Mouse (Mus musculus) stomach, embryonic 16.5 days (tissue): ENCODE data around the gene Tomm40. TPM values are rescaled to one million over a fixed set of nuclear protein-coding genes. Genes with fewer than 3 reads are reported as not detected.

Experiments
- ATAC-seq: fragments of 200-750 bp; cut with Nextera tagmentation; 2 replicates; pipeline ENCODE4 v1.8.0; 2017; ENCODE audit warnings: moderate number of reproducible peaks, moderate TSS enrichment; ENCODE audit not compliant: insufficient read depth, low FRiP score
- H3K27ac ChIP-seq: fragments of 300-500 bp; sonication (generic); 2 replicates; pipeline ENCODE4 v1.5.1; 2014; ENCODE audit warnings: low read length
- H3K27me3 ChIP-seq: fragments of 300-500 bp; sonication (generic); 2 replicates; pipeline ENCODE4 v1.6.1; 2014; ENCODE audit warnings: low read length, control low read depth, mixed read lengths; ENCODE audit not compliant: control insufficient read depth, insufficient read depth
- H3K36me3 ChIP-seq: fragments of 300-500 bp; sonication (generic); 2 replicates; pipeline ENCODE4 v1.6.1; 2014; ENCODE audit warnings: low read length; ENCODE audit not compliant: control insufficient read depth, insufficient read depth
- H3K4me1 ChIP-seq: fragments of 300-500 bp; sonication (generic); 2 replicates; pipeline ENCODE4 v1.6.1; 2014; ENCODE audit warnings: low read length, control low read depth, mixed read lengths; ENCODE audit not compliant: control insufficient read depth, insufficient read depth
- H3K4me2 ChIP-seq: fragments of 300-500 bp; sonication (generic); 2 replicates; pipeline ENCODE4 v1.6.1; 2014; ENCODE audit warnings: low read depth, low read length, mixed read lengths
- H3K4me3 ChIP-seq: fragments of 300-500 bp; sonication (generic); replicated peaks from 2 replicates; pipeline ENCODE4 v1.5.1; 2014; ENCODE audit warnings: mild to moderate bottlenecking, low read length
- H3K9ac ChIP-seq: fragments of 300-500 bp; sonication (generic); 2 replicates; pipeline ENCODE4 v1.6.1; 2014; ENCODE audit warnings: low read length
- H3K9me3 ChIP-seq: fragments of 300-500 bp; sonication (generic); replicated peaks from 2 replicates; pipeline ENCODE4 v1.6.1; 2016; ENCODE audit warnings: low read length, control low read depth; ENCODE audit not compliant: control insufficient read depth
- WGBS: fragments of 180-500 bp; shearing (Covaris S2); extraction: QIAGEN DNeasy Blood & Tissue Kit; methylation state at CpG from one replicate; pipeline ENCODE4 v1.1.7; 2014; 5-methylcytosine and 5-hydroxymethylcytosine counted together
- polyA plus RNA-seq: library from polyadenylated mRNA; unstranded; fragments of >200 nt; fragmentation: Nextera tagmentation; extraction: Ambion mirVana; gene quantifications from 2 replicates; pipeline ENCODE4 v1.2.1, GENCODE M21; 2015

Tomm40 gene
- polyA plus RNA-seq, 1 experiment from 2014 or later = 81.8 TPM

DNA sequence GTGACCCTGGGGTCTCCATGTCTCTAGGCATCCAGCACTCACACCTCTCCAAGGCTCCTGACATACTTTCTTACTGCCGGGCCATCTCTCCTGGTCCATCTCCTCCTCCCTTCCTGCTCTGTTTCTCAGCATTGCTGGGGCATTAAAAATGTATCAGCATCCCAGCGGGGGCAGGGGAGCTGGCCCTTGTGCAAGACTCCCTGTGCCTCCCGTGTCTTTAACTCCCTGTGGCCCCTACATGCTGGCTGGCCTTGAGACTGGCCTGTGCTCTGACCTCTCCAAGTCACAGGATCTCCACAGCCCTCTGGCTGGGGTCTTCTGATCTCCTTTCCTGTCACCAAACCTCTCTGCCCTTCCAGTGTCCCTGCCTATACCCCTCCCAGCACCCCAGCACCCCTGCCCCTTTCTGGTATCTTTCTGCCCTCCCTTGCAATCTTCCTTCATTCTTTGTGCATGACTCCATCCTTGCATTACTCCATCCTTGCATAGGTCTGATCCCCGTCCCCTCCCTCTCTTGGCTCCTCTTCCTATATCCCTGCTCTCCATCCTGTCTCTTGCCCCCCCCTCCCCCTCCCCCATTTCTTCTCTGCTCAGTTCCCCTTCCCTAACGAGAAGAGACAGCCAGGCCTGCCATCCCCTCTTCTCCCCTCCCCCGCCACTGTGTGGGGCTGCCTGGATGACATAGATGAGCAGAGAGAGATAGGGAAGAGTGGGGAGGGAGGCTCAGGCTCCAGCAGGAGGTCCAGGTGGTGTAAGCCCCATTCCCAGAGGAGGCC lies 31.4 kb upstream of the Tomm40 start:
- Histone ChIP-seq H3K27me3 (no peaks in the 10 kb centered on the region), H3K4me1 (peaks cover 59% of the 10 kb centered on the region), H3K9ac (peak overlapping the region; percentile 96), H3K27ac (peak overlapping the region; percentile 96), H3K4me3 (peak overlapping the region; percentile 89), H3K9me3 (no peaks in the 10 kb centered on the region), H3K4me2 (peak overlapping the region; percentile 83), H3K36me3 (no peaks in the 10 kb centered on the region)
- ATAC-seq = no peak
- 25% methylated on average over 6 of the region's 6 CpGs for WGBS

DNA sequence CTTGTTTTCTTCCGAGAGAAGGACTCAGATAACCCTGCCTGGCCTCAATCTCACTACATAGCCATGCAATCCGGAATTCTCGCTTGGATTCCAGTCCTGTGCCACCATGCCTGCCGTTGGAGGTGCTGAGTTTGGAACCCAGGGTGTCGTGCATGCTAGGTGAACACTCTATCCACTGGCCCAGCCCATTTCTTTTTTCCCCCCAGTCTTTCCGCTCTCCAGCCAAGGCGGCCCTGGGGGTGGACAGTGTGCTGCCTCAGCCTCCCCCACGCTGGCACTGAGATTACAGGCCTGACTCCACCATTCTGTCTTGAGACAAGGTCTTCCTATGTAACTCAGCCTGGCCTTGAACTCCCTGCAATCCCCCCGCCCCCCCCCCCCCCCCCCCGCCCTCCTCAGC lies 30.7 kb upstream of the Tomm40 start:
- Histone ChIP-seq H3K4me3 (no peak overlapping the region), H3K27ac (peak overlapping the region; percentile 11; the same call in 1 of the 2 replicates), H3K4me2 (peak overlapping the region; percentile 83; the same call in 1 of the 2 replicates), H3K9ac (no peak overlapping the region), H3K9me3 (no peaks in the 10 kb centered on the region), H3K27me3 (no peaks in the 10 kb centered on the region), H3K4me1 (peaks cover 63% of the 10 kb centered on the region), H3K36me3 (no peaks in the 10 kb centered on the region)
- ATAC-seq = no peak
- WGBS = 66% methylated on average over 9 of the region's 10 CpGs

DNA sequence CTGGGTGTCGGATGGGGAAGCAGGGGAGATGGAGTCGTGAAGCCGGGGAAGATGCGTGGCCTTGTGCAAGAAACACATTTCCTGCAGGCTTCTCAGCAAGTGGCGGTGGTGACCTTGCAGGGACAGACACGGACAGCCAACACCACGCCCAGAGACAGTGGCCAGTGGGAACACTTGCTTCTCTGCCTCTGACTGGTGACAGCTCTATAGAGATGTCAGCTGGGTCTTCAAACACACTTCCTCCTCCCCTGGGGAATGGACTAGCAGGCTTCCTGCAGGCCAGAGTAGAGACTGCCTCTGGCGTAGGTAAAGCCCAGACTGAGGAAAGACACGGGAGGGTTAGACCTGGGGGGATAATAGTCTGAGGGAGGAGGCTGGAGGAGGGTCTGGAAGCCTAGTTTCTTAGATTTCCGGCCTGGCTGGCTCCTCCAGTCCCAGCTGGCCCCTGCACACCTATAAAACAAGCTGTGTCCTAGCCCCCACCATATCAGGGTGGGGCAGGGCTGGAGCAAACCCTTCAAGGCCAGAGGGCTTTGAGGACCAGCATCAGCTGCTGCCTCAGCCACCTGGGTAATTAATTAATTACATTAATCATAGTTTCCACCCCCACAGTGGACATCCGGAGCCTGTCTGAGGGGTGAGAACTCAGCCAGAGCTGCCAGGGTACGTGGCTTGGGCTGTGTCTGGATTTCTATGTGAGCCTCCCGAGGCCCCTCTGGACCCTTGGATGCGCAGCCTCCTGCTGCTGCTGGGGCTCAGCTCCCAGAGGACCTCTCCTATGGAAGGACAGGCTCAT lies 29.6 kb upstream of the Tomm40 start:
- Histone ChIP-seq H3K27me3 (no peaks in the 10 kb centered on the region), H3K4me3 (no peak overlapping the region), H3K27ac (peak overlapping the region; percentile 67), H3K9ac (peak overlapping the region; percentile 51), H3K36me3 (peaks cover 3% of the 10 kb centered on the region; the same call in 1 of the 2 replicates), H3K9me3 (no peaks in the 10 kb centered on the region), H3K4me1 (peaks cover 60% of the 10 kb centered on the region), H3K4me2 (peak overlapping the region; percentile 23; the same call in 1 of the 2 replicates)
- ATAC-seq = no peak
- WGBS = 48% methylated on average over 14 of the region's 14 CpGs

DNA sequence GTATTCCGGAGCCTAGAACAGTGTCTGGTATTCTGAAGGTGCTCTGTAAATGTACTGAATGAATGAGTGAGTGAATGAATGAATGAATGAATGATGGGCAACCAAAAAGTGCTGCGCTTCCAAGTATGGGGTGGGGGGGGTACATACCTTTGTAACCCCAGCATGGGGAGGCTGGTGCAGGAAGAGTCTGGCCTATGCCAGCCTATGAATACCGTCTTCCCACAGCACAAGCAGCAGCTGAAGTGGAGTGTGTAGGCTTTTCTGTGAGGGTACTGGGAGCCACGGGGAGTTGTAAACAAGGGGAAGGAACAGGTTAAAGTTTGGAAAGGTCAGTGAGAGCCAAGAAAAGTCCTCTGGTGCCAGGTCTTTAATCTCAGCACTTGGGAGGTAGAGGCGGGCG lies 28.6 kb upstream of the Tomm40 start:
- ATAC-seq = no peak
- Histone ChIP-seq H3K36me3 (peaks cover 3% of the 10 kb centered on the region; the same call in 1 of the 2 replicates), H3K9ac (no peak overlapping the region), H3K9me3 (no peaks in the 10 kb centered on the region), H3K4me3 (no peak overlapping the region), H3K27ac (no peak overlapping the region), H3K27me3 (no peaks in the 10 kb centered on the region), H3K4me2 (no peak overlapping the region), H3K4me1 (peaks cover 60% of the 10 kb centered on the region)
- WGBS = 79% methylated on average over 6 of the region's 6 CpGs

DNA sequence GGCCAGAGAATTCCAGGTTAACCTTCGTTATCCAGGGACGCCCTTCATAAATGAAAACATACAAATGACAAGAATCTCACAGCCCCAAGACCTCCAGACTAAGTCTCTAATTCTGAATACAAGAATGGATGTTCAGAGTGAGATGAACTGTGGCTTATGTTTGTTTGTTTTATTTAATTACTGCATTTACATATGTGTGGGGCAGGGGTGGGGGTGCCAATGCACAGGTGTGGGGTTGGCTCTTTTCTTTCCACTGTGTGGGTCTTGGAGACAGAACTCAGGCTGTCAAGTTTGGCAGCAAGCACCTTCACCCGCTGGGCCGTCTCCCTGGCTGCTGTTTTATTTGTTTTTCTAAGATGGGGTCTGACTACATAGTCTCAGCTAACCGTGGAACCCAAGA lies 27.2 kb upstream of the Tomm40 start:
- peaks cover 3% of the 10 kb centered on the region for H3K36me3 ChIP-seq
- H3K9me3 ChIP-seq = no peaks in the 10 kb centered on the region
- no peaks in the 10 kb centered on the region for H3K27me3 ChIP-seq
- peak overlapping the region; percentile 73; the same call in 1 of the 2 replicates for H3K27ac ChIP-seq
- WGBS = 44% methylated on average over 5 of the region's 5 CpGs
- no peak overlapping the region for H3K4me3 ChIP-seq
- no peak overlapping the region for H3K4me2 ChIP-seq
- no peak overlapping the region for H3K9ac ChIP-seq
- no peak for ATAC-seq
- H3K4me1 ChIP-seq = peaks cover 48% of the 10 kb centered on the region

DNA sequence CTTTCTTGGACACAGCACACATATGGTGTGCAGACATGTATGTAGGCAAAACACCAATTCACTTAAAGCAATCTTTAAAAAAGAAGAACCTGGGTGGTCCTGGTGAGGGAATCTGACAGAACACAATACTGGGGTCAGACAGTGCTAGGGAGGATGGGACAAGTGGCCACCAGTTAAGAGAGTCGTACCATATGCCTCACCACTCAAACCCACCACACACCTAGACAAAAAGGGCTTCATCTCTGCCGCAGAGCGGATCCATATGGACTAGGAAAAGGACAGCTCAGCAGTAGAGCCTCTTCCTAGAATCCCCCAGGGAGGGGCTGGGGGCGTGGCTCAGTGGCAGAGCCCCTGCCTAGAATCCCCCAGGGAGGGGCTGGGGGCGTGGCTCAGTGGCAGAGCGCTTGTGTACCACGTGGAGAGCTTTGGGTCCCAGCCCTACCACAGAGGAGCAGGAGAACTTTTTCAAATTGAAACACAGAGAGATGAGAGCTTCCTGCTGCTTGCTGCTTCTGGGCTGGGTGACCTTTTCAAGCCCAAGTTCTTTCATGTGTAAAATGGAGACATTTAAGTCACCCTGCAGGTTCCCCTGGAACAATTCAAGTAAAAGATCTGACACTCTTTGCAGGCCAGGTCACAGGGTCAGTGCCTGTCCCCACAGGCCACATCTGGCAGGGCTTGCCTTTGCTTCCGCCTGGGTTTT lies 26.2 kb upstream of the Tomm40 start:
- Histone ChIP-seq H3K4me1 (peaks cover 38% of the 10 kb centered on the region), H3K27me3 (no peaks in the 10 kb centered on the region), H3K9me3 (no peaks in the 10 kb centered on the region), H3K9ac (no peak overlapping the region), H3K4me2 (no peak overlapping the region), H3K4me3 (no peak overlapping the region), H3K36me3 (peaks cover 3% of the 10 kb centered on the region), H3K27ac (peak overlapping the region; percentile 73)
- ATAC-seq = peak; percentile 51
- WGBS = 16% methylated on average over 8 of the region's 8 CpGs

DNA sequence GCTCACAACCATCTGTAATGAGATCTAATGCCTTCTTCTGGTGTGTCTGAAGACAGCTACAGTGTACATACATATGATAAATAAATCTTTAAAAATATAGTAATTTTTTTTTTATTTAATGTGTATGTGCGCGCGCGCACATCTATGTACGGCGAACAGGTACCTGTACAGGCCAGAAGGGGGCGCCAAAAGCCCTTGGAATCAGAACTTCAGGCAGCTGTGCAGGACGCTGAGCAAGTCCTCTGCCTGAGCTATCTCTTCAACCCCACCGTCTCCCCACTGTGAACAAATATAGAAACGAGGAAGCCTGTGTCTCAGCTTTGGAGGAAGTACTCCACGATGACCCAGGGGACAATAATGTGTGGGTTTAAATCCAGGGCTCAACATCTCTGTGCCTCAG lies 25.0 kb upstream of the Tomm40 start:
- H3K27ac ChIP-seq = no peak overlapping the region
- no peak overlapping the region for H3K9ac ChIP-seq
- H3K36me3 ChIP-seq = peaks cover 3% of the 10 kb centered on the region
- H3K9me3 ChIP-seq = no peaks in the 10 kb centered on the region
- no peak overlapping the region for H3K4me3 ChIP-seq
- peaks cover 31% of the 10 kb centered on the region for H3K4me1 ChIP-seq
- H3K27me3 ChIP-seq = no peaks in the 10 kb centered on the region
- WGBS = 89% methylated on average over 11 of the region's 11 CpGs
- no peak overlapping the region for H3K4me2 ChIP-seq
- no peak for ATAC-seq

DNA sequence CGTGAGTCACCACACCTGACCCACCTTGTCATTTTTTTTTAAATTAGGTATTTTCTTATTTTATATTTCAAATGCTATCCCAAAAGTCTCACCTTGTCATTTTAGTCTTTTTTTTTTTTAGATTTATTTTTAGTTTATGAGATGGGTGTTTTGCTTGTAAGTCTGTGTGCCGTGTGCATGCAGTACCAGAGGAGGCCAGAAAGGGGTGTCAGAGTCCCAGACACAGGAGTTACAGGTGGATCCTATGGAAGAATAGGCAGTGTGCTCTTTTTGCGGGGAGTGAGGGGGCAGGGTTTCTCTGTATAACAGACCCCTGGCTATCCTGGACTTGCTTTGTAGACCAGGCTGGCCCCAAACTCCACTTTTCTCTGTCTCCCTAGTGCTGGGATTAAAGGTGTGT lies 23.5 kb upstream of the Tomm40 start:
- Histone ChIP-seq H3K27me3 (no peaks in the 10 kb centered on the region), H3K9me3 (no peaks in the 10 kb centered on the region), H3K36me3 (peaks cover 11% of the 10 kb centered on the region), H3K9ac (no peak overlapping the region), H3K4me3 (no peak overlapping the region), H3K4me1 (peaks cover 22% of the 10 kb centered on the region), H3K27ac (no peak overlapping the region), H3K4me2 (no peak overlapping the region)
- 88% methylated on average over 3 of the region's 3 CpGs for WGBS
- no peak for ATAC-seq
